Mouse (Mus musculus): ENCODE data around the gene Pkd1l1. TPM values are rescaled to one million over a fixed set of nuclear protein-coding genes. Genes with fewer than 3 reads are reported as not detected.
A peak's percentile ranks its signal among the peaks of the same experiment; 100 is the strongest.

Pkd1l1 gene
- polyA plus RNA-seq, 1 experiment from 2014 or later: 0.10 TPM

DNA sequence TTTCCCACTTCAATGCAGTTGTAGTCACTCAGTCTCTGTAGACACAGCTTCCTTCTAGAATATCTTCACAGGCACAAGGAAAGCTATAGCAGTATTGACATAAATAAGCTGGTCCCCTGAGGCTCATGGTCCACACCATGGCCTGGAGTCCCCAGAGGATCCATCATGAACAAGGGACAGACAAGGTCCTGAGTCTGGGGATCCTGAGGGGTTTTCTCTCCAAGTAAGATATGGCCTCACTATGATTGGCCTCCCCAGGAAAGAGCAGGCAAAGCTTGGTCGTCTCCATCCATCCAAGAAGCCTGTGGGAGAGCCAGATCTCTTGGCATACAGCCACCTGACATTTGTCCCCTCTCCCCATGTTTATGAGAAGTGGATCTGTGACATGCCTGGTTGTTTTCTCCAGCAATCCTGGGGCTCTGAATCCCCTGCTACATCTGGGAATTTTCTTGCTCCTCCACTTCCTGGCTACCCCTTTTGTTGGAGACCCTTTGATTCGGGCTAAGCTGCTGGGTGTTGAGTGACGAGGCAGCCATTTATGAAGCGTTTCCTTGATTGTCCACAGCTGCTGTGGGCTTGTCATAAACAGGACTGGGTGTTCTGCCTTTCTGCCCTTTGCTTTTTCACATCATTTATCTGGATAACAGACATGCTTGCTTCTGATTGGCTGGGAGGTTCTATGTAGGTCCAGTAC lies 158.8 kb downstream of the Pkd1l1 start:
- Histone ChIP-seq H3K9me3 (no peaks in the 10 kb centered on the region), H3K27me3 (no peaks in the 10 kb centered on the region), H3K27ac (peak overlapping the region; percentile 76), H3K36me3 (no peaks in the 10 kb centered on the region), H3K9ac (no peak overlapping the region), H3K4me1 (peaks cover 26% of the 10 kb centered on the region), H3K4me2 (no peak overlapping the region), H3K4me3 (no peak overlapping the region)
- 32% methylated on average over 4 of the region's 4 CpGs for WGBS
- ATAC-seq (ENCODE audit: borderline replicate concordance, extremely low read depth, low FRiP score, low TSS enrichment): peak; percentile 96

- Histone ChIP-seq H3K9ac (no peak overlapping the region), H3K36me3 (no peaks in the 10 kb centered on the region), H3K27me3 (no peaks in the 10 kb centered on the region), H3K4me3 (no peak overlapping the region), H3K9me3 (no peaks in the 10 kb centered on the region), H3K4me1 (peaks cover 29% of the 10 kb centered on the region), H3K4me2 (no peak overlapping the region), H3K27ac (peak overlapping the region; percentile 33; the same call in 1 of the 2 replicates)
- ATAC-seq (ENCODE audit: borderline replicate concordance, extremely low read depth, low FRiP score, low TSS enrichment): no peak
- WGBS: 7% methylated on average over 5 of the region's 5 CpGs
Observed at GRCm38 (mm10) chr11:8811506-8812100, 161.5 kb downstream of the Pkd1l1 start.

GRCm38 (mm10) chr11:8809644-8810043 lies 163.4 kb downstream of the Pkd1l1 start:
- Histone ChIP-seq H3K9ac (no peak overlapping the region), H3K4me2 (no peak overlapping the region), H3K27me3 (no peaks in the 10 kb centered on the region), H3K4me3 (no peak overlapping the region), H3K4me1 (peaks cover 29% of the 10 kb centered on the region), H3K27ac (peak overlapping the region; percentile 55; the same call in 1 of the 2 replicates), H3K9me3 (no peaks in the 10 kb centered on the region), H3K36me3 (no peaks in the 10 kb centered on the region)
- no peak for ATAC-seq (ENCODE audit: borderline replicate concordance, extremely low read depth, low FRiP score, low TSS enrichment)
- WGBS: 71% methylated on average over 1 of the region's 1 CpGs

GRCm38 (mm10) chr11:8807009-8807408 lies 166.1 kb downstream of the Pkd1l1 start:
- Histone ChIP-seq H3K27ac (no peak overlapping the region), H3K4me1 (peaks cover 21% of the 10 kb centered on the region), H3K27me3 (no peaks in the 10 kb centered on the region), H3K9me3 (no peaks in the 10 kb centered on the region), H3K36me3 (no peaks in the 10 kb centered on the region), H3K4me2 (no peak overlapping the region), H3K9ac (no peak overlapping the region), H3K4me3 (no peak overlapping the region)
- 76% methylated on average over 4 of the region's 4 CpGs for WGBS
- ATAC-seq (ENCODE audit: borderline replicate concordance, extremely low read depth, low FRiP score, low TSS enrichment): no peak

DNA sequence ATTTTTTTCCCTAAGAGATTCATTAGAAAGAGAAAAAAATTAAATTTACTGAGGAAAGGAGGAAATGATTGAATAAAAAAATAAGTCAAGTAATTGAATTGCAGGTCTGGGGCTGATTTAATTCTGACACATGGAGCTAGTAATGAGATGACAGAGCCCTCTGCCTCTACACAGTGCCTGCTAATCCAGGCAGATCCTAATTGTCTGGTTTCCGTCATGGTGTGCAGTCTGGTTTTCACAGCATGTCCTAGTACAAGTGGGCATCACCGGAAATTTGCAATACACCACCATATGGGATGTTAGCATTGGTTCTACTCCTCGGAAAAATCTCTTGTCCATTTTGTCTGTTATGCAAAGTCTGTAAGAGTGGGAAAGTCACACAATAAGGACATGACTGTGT lies 168.9 kb downstream of the Pkd1l1 start:
- Histone ChIP-seq H3K9me3 (no peaks in the 10 kb centered on the region), H3K36me3 (no peaks in the 10 kb centered on the region), H3K4me2 (no peak overlapping the region), H3K4me3 (no peak overlapping the region), H3K9ac (no peak overlapping the region), H3K4me1 (peaks cover 3% of the 10 kb centered on the region; the same call in 1 of the 2 replicates), H3K27me3 (no peaks in the 10 kb centered on the region), H3K27ac (no peak overlapping the region)
- 92% methylated on average over 3 of the region's 3 CpGs for WGBS
- no peak for ATAC-seq (ENCODE audit: borderline replicate concordance, extremely low read depth, low FRiP score, low TSS enrichment)

GRCm38 (mm10) chr11:8797486-8797885 lies 175.6 kb downstream of the Pkd1l1 start:
- no peaks in the 10 kb centered on the region for H3K9me3 ChIP-seq
- no peak; the same call in 1 of the 2 replicates for ATAC-seq (ENCODE audit: borderline replicate concordance, extremely low read depth, low FRiP score, low TSS enrichment)
- no peak overlapping the region for H3K9ac ChIP-seq
- H3K4me3 ChIP-seq: no peak overlapping the region
- WGBS: 10% methylated on average over 5 of the region's 5 CpGs
- no peaks in the 10 kb centered on the region for H3K27me3 ChIP-seq
- H3K36me3 ChIP-seq: no peaks in the 10 kb centered on the region
- no peak overlapping the region for H3K27ac ChIP-seq
- no peak overlapping the region for H3K4me2 ChIP-seq
- H3K4me1 ChIP-seq: peaks cover 27% of the 10 kb centered on the region

- Histone ChIP-seq H3K36me3 (no peaks in the 10 kb centered on the region), H3K4me3 (no peak overlapping the region), H3K9me3 (no peaks in the 10 kb centered on the region), H3K27ac (no peak overlapping the region), H3K4me2 (no peak overlapping the region), H3K4me1 (peaks cover 39% of the 10 kb centered on the region), H3K27me3 (no peaks in the 10 kb centered on the region), H3K9ac (no peak overlapping the region)
- WGBS: 69% methylated on average over 3 of the region's 3 CpGs
- no peak for ATAC-seq (ENCODE audit: borderline replicate concordance, extremely low read depth, low FRiP score, low TSS enrichment)
Observed at GRCm38 (mm10) chr11:8795031-8795430, 178.0 kb downstream of the Pkd1l1 start.

DNA sequence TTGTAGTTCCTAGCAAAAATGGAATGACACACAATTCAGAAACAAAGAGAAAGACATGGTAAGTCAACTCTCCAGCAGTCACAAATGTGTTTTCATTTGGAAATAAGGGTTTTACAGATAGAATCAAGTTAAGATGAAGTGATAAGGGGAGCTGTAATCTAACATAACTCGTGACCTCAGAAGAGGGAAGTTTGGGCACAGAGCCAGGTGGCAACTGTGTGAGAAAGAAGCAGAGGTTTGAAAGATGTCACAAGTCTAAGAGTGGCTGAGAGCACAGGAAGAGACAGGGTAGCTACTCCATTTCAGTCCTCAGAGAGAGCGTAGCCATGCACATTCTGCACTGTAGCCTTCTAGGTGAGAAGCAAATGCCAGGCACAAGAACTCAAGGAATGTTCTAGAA lies 180.9 kb downstream of the Pkd1l1 start:
- Histone ChIP-seq H3K36me3 (no peaks in the 10 kb centered on the region), H3K4me2 (no peak overlapping the region), H3K9me3 (no peaks in the 10 kb centered on the region), H3K4me3 (no peak overlapping the region), H3K27ac (no peak overlapping the region), H3K4me1 (peaks cover 38% of the 10 kb centered on the region), H3K9ac (no peak overlapping the region), H3K27me3 (no peaks in the 10 kb centered on the region)
- 43% methylated on average over 2 of the region's 2 CpGs for WGBS
- ATAC-seq (ENCODE audit: borderline replicate concordance, extremely low read depth, low FRiP score, low TSS enrichment): no peak

DNA sequence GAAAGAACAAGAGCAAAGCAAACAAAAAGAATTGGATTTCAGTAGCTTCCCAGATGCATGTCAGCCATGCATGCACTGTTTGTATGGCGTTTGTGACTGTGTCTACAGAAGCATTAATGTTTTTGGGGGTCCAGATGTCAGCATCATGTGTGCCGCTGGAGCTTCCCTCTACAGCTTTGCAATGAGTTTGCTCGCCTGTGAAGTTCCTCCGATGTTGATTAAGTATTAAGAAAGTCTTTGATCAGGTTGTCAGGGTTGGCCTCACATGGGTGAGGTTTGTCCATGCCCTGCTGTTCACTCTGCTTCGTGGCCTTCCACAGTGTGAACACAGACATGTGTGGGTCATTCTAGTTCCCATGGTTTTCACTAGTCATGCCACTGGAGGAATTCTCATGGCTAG lies 183.9 kb downstream of the Pkd1l1 start:
- Histone ChIP-seq H3K9me3 (no peaks in the 10 kb centered on the region), H3K4me2 (no peak overlapping the region), H3K4me1 (peaks cover 23% of the 10 kb centered on the region; the same call in 1 of the 2 replicates), H3K27ac (peak overlapping the region; percentile 42; the same call in 1 of the 2 replicates), H3K4me3 (no peak overlapping the region), H3K36me3 (no peaks in the 10 kb centered on the region), H3K27me3 (no peaks in the 10 kb centered on the region), H3K9ac (no peak overlapping the region)
- WGBS: 71% methylated on average over 5 of the region's 5 CpGs
- no peak for ATAC-seq (ENCODE audit: borderline replicate concordance, extremely low read depth, low FRiP score, low TSS enrichment)

DNA sequence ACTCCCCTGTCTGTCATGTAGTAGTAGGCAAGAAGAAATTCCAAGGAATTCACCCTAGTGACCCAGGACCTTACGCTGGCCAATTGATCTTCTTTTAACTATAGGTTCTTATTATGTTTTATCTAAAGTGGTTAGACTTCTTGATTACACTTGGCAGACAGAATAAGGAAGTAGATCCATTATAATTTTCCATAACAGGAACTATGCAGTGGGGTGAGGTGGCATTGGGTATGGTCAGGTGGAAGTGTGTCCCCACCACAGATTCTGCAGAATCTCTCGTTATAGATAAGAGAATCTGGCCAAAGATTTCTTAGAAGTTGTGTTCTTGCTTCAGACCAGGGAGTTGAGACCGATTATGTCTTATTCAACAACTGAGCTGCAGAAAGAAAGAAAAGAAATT lies 185.5 kb downstream of the Pkd1l1 start:
- ATAC-seq (ENCODE audit: borderline replicate concordance, extremely low read depth, low FRiP score, low TSS enrichment): no peak
- H3K27ac ChIP-seq: no peak overlapping the region
- WGBS: 67% methylated on average over 3 of the region's 3 CpGs

GRCm38 (mm10) chr11:8784413-8784812 lies 188.7 kb downstream of the Pkd1l1 start:
- 79% methylated on average over 4 of the region's 4 CpGs for WGBS
- peaks cover 12% of the 10 kb centered on the region; the same call in 1 of the 2 replicates for H3K4me1 ChIP-seq

More for the DNA sequence above, 185.5 kb downstream of the Pkd1l1 start:
- Histone ChIP-seq H3K4me2 (no peak overlapping the region), H3K4me3 (no peak overlapping the region), H3K4me1 (peaks cover 22% of the 10 kb centered on the region; the same call in 1 of the 2 replicates), H3K27me3 (no peaks in the 10 kb centered on the region), H3K36me3 (no peaks in the 10 kb centered on the region), H3K9me3 (no peaks in the 10 kb centered on the region), H3K9ac (no peak overlapping the region)

GRCm38 (mm10) chr11:8782141-8782465 lies 191.0 kb downstream of the Pkd1l1 start:
- peaks cover 3% of the 10 kb centered on the region; the same call in 1 of the 2 replicates for H3K4me1 ChIP-seq
- no peak overlapping the region for H3K27ac ChIP-seq
- no peak overlapping the region for H3K4me3 ChIP-seq
- no peaks in the 10 kb centered on the region for H3K36me3 ChIP-seq
- H3K9ac ChIP-seq: no peak overlapping the region
- WGBS: 73% methylated on average over 3 of the region's 3 CpGs
- no peaks in the 10 kb centered on the region for H3K27me3 ChIP-seq
- no peak for ATAC-seq (ENCODE audit: borderline replicate concordance, extremely low read depth, low FRiP score, low TSS enrichment)
- H3K9me3 ChIP-seq: no peaks in the 10 kb centered on the region
- no peak overlapping the region for H3K4me2 ChIP-seq

More at GRCm38 (mm10) chr11:8784413-8784812, 188.7 kb downstream of the Pkd1l1 start:
- Histone ChIP-seq H3K4me3 (no peak overlapping the region), H3K9me3 (no peaks in the 10 kb centered on the region), H3K4me2 (no peak overlapping the region), H3K36me3 (no peaks in the 10 kb centered on the region), H3K27me3 (no peaks in the 10 kb centered on the region), H3K27ac (no peak overlapping the region), H3K9ac (no peak overlapping the region)
- no peak for ATAC-seq (ENCODE audit: borderline replicate concordance, extremely low read depth, low FRiP score, low TSS enrichment)
